Mouse (Mus musculus) erythroblast, embryonic 14.5 days (primary cell): ENCODE results near the gene Aox1.

Source experiments
- GATA1 ChIP-seq: IDR thresholded peaks from 2 replicates; pipeline ENCODE4 v1.6.1; 2012; ENCODE audit warnings: low read length, inconsistent platforms, mixed read lengths
- TAL1 ChIP-seq: IDR thresholded peaks from 3 replicates; pipeline ENCODE4 v1.6.1; 2012; ENCODE audit warnings: low read length, inconsistent platforms, mixed read lengths

- TF ChIP-seq GATA1 = no peak
- no peak for TF ChIP-seq TAL1
Observed at GRCm38 (mm10) chr1:58097338-58097737, 67.6 kb downstream of the Aox1 start.
